Mouse (Mus musculus) embryonic facial prominence, embryonic 14.5 days (tissue): ENCODE data around the gene Arhgap45. TPM values are rescaled to one million over a fixed set of nuclear protein-coding genes. Genes with fewer than 3 reads are reported as not detected.

Experiments used
- ATAC-seq: fragments of 200-750 bp; cut with Nextera tagmentation; 2 replicates; pipeline ENCODE4 v1.8.0; 2017; ENCODE audit warnings: low read depth, moderate number of reproducible peaks, moderate TSS enrichment
- DNase-seq: peaks from one replicate; pipeline ENCODE4 v3.0.0-alpha.2; 2015; ENCODE audit warnings: low spot score
- H3K27ac ChIP-seq: fragments of 300-500 bp; sonication (generic); replicated peaks from 2 replicates; pipeline ENCODE4 v1.5.1; 2014; ENCODE audit warnings: low read depth, mild to moderate bottlenecking, low read length, moderate library complexity
- H3K27me3 ChIP-seq: fragments of 300-500 bp; sonication (generic); replicated peaks from 2 replicates; pipeline ENCODE4 v1.6.1; 2014; ENCODE audit warnings: low read length; ENCODE audit not compliant: control insufficient read depth, insufficient read depth
- H3K36me3 ChIP-seq: fragments of 300-500 bp; sonication (generic); 2 replicates; pipeline ENCODE4 v1.6.1; 2014; ENCODE audit warnings: low read length, mixed read lengths; ENCODE audit not compliant: control insufficient read depth, insufficient read depth
- H3K4me1 ChIP-seq: fragments of 300-500 bp; sonication (generic); 2 replicates; pipeline ENCODE4 v1.6.1; 2014; ENCODE audit warnings: antibody characterized with exemption, low read length; ENCODE audit not compliant: control insufficient read depth, insufficient read depth
- H3K4me2 ChIP-seq: fragments of 300-500 bp; sonication (generic); 2 replicates; pipeline ENCODE4 v1.6.1; 2014; ENCODE audit warnings: low read depth, mild to moderate bottlenecking, low read length, moderate library complexity, mixed read lengths
- H3K4me3 ChIP-seq: fragments of 300-500 bp; sonication (generic); 2 replicates; pipeline ENCODE4 v1.5.1; 2014; ENCODE audit warnings: low read depth, mild to moderate bottlenecking, low read length
- H3K9ac ChIP-seq: fragments of 300-500 bp; sonication (generic); 2 replicates; pipeline ENCODE4 v1.6.1; 2014; ENCODE audit warnings: low read depth, mild to moderate bottlenecking, low read length, moderate library complexity, mixed read lengths
- H3K9me3 ChIP-seq: fragments of 300-500 bp; sonication (generic); 2 replicates; pipeline ENCODE4 v1.6.1; 2016; ENCODE audit warnings: low read length; ENCODE audit not compliant: control insufficient read depth
- WGBS: fragments of 180-500 bp; shearing (Covaris S2); extraction: QIAGEN DNeasy Blood & Tissue Kit; methylation state at CpG from one replicate; pipeline ENCODE4 v1.1.7; 2014; 5-methylcytosine and 5-hydroxymethylcytosine counted together
- polyA plus RNA-seq: library from polyadenylated mRNA; unstranded; fragments of >200 nt; fragmentation: Nextera tagmentation; extraction: Ambion mirVana; gene quantifications from 2 replicates; pipeline ENCODE4 v1.2.1, GENCODE M21; 2014

Gene Arhgap45
- polyA plus RNA-seq, 1 experiment from 2014 or later: 4.4 TPM

DNA sequence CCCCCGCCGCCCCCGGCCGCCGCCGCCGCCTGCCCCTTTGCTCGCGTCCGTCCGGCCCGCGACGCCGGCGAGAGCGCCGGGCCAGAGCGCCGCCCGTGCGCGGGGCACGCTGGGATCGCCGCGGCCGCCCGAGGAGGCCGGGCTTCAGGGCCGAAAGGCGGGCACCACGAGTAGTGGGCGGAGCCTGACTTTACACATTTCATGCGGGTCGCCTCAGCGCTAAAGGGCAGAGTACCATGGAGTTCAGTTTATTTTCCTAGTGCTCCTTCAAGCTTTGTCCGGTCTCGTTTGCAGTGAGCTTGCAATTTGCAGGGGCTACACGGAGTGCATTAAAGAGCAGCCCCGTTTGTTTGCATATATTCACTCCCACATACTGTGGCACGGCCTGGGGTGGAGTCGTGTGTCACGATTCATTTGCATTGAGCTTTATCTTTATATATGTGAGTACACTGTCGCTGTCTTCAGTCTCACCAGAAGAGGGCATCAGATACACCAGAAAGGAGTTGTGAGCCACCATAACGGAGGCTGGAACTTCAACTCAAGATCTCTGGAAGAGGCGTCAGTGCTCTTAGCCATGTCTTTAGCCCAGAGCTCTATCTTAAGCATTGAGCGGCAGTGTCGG lies 32.1 kb upstream of the Arhgap45 start, which contains the start of gene Tmem259:
Tmem259 (minus strand) TSS at position 136 of the 622 bp plus-strand sequence.
- Histone ChIP-seq H3K9me3 (no peaks in the 10 kb centered on the region), H3K4me2 (peak within 1 kb of the TSS; percentile 97), H3K9ac (peak within 1 kb of the TSS; percentile 87), H3K36me3 (peaks cover 5% of the 10 kb centered on the region), H3K27me3 (no peaks in the 10 kb centered on the region), H3K4me1 (peaks cover 36% of the 10 kb centered on the region), H3K27ac (peak within 1 kb of the TSS; percentile 99), H3K4me3 (peak within 1 kb of the TSS; percentile 74)
- DNase-seq (peak; percentile 95), ATAC-seq (peak; percentile 79)
- WGBS: 1% methylated on average over 19 of the region's 49 CpGs

DNA sequence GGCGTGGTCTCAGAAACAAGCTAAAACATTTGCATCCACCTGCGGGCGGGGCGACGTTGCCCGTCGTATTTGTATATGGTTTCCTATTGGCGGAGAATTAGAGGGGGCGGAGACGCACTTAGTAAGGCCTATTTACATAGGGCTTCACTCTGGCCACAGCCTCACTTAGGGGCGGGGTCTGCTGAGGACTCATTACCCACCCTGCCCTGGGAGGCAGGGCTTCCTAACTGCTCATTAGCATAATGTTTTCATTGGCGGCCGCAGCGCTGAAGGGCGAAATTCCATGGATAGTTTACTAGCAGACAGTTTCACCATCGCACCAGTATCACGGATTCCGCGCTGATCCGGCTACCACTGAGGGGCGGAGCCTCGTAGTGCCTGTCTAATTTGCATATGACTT lies 31.6 kb upstream of the Arhgap45 start:
- Histone ChIP-seq H3K4me2 (peak overlapping the region; percentile 97), H3K4me3 (peak overlapping the region; percentile 74), H3K9me3 (no peaks in the 10 kb centered on the region), H3K27ac (peak overlapping the region; percentile 99), H3K9ac (peak overlapping the region; percentile 87), H3K27me3 (no peaks in the 10 kb centered on the region), H3K36me3 (peaks cover 3% of the 10 kb centered on the region; the same call in 1 of the 2 replicates), H3K4me1 (peaks cover 42% of the 10 kb centered on the region)
- DNase-seq (peak; percentile 100), ATAC-seq (peak; percentile 93)
- WGBS: under 1% methylated on average over 22 of the region's 22 CpGs

DNA sequence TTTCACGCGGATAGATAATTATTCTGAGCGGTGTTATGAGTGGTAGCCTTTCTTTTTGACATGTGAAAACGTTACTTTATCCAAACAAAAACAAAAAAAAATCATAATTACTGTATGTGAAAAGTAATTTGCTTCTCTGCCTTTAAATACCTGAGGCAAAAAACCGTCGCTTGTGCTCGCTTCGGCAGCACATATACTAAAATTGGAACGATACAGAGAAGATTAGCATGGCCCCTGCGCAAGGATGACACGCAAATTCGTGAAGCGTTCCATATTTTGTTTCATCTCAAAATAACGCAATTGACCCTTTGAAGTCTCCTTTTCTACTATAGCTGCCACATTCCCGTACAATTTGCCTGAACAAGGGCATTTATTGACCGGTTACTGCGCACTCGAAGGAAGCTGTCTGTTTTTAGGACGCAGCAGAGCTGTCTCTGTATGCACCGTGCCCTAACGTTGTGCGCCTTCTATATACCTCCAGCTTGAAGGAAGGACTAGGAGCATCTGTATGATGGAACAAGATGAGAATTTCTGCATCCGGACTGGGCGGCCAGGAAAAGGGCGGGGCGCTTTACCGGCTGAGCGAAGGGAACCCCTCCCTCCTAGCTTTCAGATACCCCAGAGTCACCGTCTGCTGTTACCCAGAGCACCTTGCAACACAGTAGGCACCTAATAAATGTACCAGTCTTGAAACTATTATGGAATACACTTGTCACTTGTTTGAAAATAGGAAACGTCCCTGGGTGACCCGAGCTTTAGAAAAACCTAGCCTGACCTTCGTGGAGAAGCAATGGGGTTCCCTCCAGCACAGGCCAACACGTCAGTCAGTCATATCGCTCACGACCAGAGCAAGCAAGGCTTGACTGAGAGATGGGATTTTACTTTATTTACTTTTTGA lies 30.9 kb upstream of the Arhgap45 start:
- Histone ChIP-seq H3K4me2 (peak overlapping the region; percentile 97), H3K4me1 (peaks cover 43% of the 10 kb centered on the region), H3K27me3 (no peaks in the 10 kb centered on the region), H3K9ac (peak overlapping the region; percentile 87), H3K9me3 (no peaks in the 10 kb centered on the region), H3K36me3 (peaks cover 2% of the 10 kb centered on the region; the same call in 1 of the 2 replicates), H3K27ac (peak overlapping the region; percentile 99), H3K4me3 (peak overlapping the region; percentile 74)
- ATAC-seq: no peak
- 2% methylated on average over 35 of the region's 35 CpGs for WGBS
- DNase-seq: peak; percentile 63

DNA sequence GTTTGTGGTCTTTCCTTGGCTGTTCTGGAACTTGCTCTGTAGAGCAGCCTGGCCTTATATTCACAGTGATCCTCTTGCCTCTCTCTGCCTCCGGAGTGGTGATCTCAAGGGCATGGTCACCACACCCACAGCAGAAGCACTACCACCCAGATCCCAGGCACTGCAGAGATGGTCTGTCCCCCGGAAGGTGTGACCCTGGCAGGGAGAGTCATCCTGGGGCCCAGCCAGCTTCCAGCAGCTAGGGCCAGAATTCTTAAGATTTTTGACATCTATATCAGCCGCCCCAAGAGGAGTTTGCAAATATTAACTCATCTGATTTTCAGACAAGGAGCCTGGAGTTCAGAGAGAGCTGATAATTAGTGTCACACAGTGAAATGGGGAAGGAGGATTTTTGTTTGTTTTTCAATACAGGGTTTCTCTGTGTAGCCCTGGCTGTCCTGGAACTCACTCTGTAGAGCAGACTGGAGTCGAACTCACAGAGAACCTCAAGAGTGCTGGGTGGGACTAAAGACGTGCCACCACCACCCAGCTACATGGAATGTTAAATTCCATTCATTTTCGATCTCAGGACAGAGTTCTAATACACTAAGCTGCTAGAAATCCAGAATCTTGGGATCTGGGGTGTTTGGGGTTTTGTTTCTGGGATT lies 30.1 kb upstream of the Arhgap45 start:
- Histone ChIP-seq H3K9ac (peak overlapping the region; percentile 87), H3K27ac (peak overlapping the region; percentile 99), H3K4me2 (peak overlapping the region; percentile 97), H3K9me3 (0 out of 2 replicates have a peak, but pooled peaks cover 1% of the 10 kb centered on the region), H3K27me3 (no peaks in the 10 kb centered on the region), H3K4me1 (peaks cover 43% of the 10 kb centered on the region), H3K36me3 (peaks cover 6% of the 10 kb centered on the region), H3K4me3 (peak overlapping the region; percentile 74)
- no peak for DNase-seq
- no peak for ATAC-seq
- WGBS: 35% methylated on average over 6 of the region's 6 CpGs

DNA sequence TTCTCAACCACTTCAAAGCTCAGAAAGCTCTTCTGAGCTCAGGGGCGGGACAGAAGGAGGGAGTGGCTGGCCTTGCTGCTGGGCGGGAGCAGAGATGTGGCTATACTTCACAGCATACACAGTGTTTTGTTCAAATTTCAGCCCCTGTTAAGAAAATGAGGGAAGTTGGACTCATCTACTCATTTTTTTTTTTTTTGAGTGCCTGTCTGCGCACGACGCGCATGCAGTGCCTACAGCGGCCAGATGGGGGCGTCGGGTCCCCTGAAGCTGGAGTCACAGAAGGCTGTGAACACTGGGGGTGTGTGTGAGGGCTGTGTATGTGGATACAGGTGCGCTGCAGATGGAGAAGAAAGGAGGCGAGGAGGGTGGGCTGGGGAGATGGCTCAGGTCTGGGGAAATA lies 29.5 kb upstream of the Arhgap45 start:
- DNase-seq (peak; percentile 85), ATAC-seq (no peak)
- Histone ChIP-seq H3K36me3 (peaks cover 13% of the 10 kb centered on the region), H3K27me3 (no peaks in the 10 kb centered on the region), H3K9me3 (0 out of 2 replicates have a peak, but pooled peaks cover 5% of the 10 kb centered on the region), H3K27ac (peak overlapping the region; percentile 99), H3K4me2 (peak overlapping the region; percentile 97), H3K9ac (peak overlapping the region; percentile 86; the same call in 1 of the 2 replicates), H3K4me3 (peak overlapping the region; percentile 8), H3K4me1 (peaks cover 43% of the 10 kb centered on the region)
- 4% methylated on average over 11 of the region's 11 CpGs for WGBS

DNA sequence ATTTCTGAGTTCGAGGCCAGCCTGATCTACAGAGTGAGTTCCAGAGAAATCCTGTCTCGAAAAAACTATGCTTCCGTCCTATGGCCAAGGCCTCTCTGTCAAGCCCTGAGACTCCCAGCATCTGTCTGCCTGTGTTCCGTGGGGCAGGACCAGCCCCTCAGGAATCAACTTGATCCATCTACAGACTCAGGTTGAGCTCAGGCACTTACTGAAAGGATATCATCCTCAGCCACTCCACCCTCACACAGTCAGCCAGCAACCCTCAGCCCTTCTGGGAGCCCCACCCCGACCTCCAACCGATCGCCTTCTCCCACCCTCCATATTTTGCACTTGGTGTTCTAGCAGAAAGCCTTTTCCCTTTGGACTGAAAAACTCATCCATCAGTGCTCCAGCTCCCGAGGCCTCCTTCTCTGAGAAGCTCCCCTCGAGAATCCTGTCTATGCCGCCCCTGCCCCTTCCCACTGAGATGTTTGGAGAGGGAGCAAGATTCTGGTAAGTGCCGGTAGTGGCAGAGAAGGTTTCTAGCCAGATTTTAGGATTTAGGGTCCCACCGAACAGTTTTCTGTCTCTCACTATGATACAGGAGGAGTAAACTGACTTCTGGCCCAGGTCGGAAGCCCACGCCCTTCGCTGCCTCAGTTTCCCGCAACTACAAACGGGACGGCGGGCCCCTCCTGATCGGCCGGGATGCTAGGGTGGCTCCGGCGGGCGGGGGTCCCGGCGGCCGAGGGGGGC lies 28.5 kb upstream of the Arhgap45 start:
- Histone ChIP-seq H3K27ac (peak overlapping the region; percentile 99), H3K36me3 (peaks cover 22% of the 10 kb centered on the region), H3K9me3 (0 out of 2 replicates have a peak, but pooled peaks cover 5% of the 10 kb centered on the region), H3K4me1 (peaks cover 40% of the 10 kb centered on the region), H3K27me3 (no peaks in the 10 kb centered on the region), H3K9ac (peak overlapping the region; percentile 86), H3K4me3 (peak overlapping the region; percentile 82), H3K4me2 (peak overlapping the region; percentile 97)
- 8% methylated on average over 19 of the region's 27 CpGs for WGBS
- ATAC-seq (no peak), DNase-seq (no peak)

DNA sequence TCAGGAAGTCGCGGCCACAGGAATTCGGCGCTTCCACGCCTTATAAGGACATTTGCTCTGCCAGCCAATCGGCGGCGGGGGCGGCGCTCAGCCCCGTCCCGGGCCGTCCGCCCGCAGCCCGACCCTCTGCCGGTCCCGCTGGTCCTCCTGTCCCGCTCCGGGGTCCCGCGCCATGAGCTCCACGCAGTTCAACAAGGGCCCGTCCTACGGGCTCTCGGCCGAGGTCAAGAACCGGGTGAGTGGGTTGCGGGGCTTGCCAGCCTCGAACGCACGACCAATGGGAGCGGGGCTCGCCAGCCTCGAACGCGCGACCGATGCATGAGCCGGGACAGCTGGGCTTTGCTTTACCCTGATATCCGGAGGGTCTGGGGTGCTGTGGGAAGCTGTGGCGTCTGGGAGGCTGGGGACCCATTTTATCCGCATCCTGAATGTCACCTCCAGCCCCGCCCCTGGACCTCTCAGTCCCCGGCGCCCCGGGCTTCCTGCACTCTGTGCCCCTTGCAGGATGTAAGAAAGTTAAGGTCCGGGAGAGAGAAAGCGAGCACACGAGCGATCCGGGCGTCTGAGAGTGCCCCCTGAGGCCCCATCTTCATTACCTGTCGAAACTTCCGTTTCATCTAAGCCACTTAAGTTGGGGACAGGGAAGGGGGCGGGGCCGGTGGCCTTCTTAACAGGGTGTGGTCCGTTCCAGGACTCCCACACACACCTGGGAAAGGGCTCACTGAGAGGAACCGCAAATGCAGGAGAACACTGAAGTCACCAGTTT lies 27.8 kb upstream of the Arhgap45 start, which contains the start of gene Cnn2:
Cnn2 (plus strand) TSS at position 79 of the 766 bp plus-strand sequence.
- Histone ChIP-seq H3K4me3 (peak within 1 kb of the TSS; percentile 82), H3K27me3 (no peaks in the 10 kb centered on the region), H3K36me3 (peaks cover 30% of the 10 kb centered on the region), H3K4me1 (peaks cover 34% of the 10 kb centered on the region), H3K9me3 (0 out of 2 replicates have a peak, but pooled peaks cover 5% of the 10 kb centered on the region), H3K27ac (peak within 1 kb of the TSS; percentile 99), H3K9ac (peak within 1 kb of the TSS; percentile 86), H3K4me2 (peak within 1 kb of the TSS; percentile 97)
- WGBS: 1% methylated on average over 25 of the region's 59 CpGs
- ATAC-seq: peak; percentile 13; the same call in 1 of the 2 replicates
- DNase-seq: peak; percentile 92
